In genomic region chr12:41221893-41222292, GRCm38 (mm10) we compare ENCODE assay signal across 12 mouse cellular contexts.
DNase-seq lines count a peak whose midpoint lies in the region; ATAC-seq lines count a peak whose summit lies in the region.
"Had no signal": no experiment of that assay in that cellular context is flagged by ENCODE, and none has a peak within 500 bp of the region (broad histone marks: within the 10 kb centered on the region; RNA-seq: fewer than 3 reads in every experiment).

No protein-coding gene starts in this region.

- no peak for ATAC-seq in kidney, embryonic 14.5 days (ENCODE audit: low FRiP score, low TSS enrichment)
- ATAC-seq in erythroid progenitor cell, adult 5-6 weeks (replicated peaks; ENCODE audit: low FRiP score, poor library complexity, severe bottlenecking) = no peak

- WGBS in kidney, embryonic 14.5 days = 75% methylated on average over 3 of the region's 3 CpGs

- no peak overlapping the region for H3K9ac ChIP-seq in kidney, embryonic 14.5 days (ENCODE audit: low read depth, low read length)
- H3K9ac ChIP-seq: liver, embryonic 15.5 days; stomach, embryonic 15.5 days had no signal

- no peaks in the 10 kb centered on the region for H3K36me3 ChIP-seq in kidney, embryonic 14.5 days (ENCODE audit: control insufficient read depth, insufficient read depth, low read length)
- H3K36me3 ChIP-seq: liver, embryonic 15.5 days; midbrain, embryonic 10.5 days; stomach, embryonic 15.5 days had no signal

- H3K9me3 ChIP-seq in kidney, embryonic 14.5 days (ENCODE audit: control insufficient read depth, low read length) = no peaks in the 10 kb centered on the region
- H3K9me3 ChIP-seq: liver, embryonic 15.5 days; midbrain, embryonic 10.5 days; stomach, embryonic 15.5 days had no signal

- peak; percentile 13 for DNase-seq in kidney, postnatal 10 days
- peak; percentile 5 for DNase-seq in urinary bladder, postnatal 14 days (ENCODE audit: low spot score)
- DNase-seq in urinary bladder, adult 18-20 months (ENCODE audit: low spot score in 2 of 2) = no peak
- peak; percentile 37 for DNase-seq in adipocyte (ENCODE audit: low spot score)
- DNase-seq in neural tube, embryonic 10.5 days (ENCODE audit: extremely low spot score, low spot score) = no peak
- DNase-seq: heart, postnatal 14 days; right cerebral cortex, postnatal 4 days had no signal

- H3K27me3 ChIP-seq in kidney, embryonic 14.5 days (ENCODE audit: control insufficient read depth, insufficient read depth, low read length) = no peaks in the 10 kb centered on the region
- H3K27me3 ChIP-seq: liver, embryonic 15.5 days; stomach, embryonic 15.5 days had no signal

- no peaks in the 10 kb centered on the region for H3K4me1 ChIP-seq in kidney, embryonic 14.5 days (ENCODE audit: control insufficient read depth, insufficient read depth, low read length)
- H3K4me1 ChIP-seq: liver, embryonic 15.5 days; midbrain, embryonic 10.5 days; stomach, embryonic 15.5 days had no signal

- H3K4me3 ChIP-seq in kidney, embryonic 14.5 days (ENCODE audit: low read length) = no peak overlapping the region
- H3K4me3 ChIP-seq: liver, embryonic 15.5 days; midbrain, embryonic 10.5 days; stomach, embryonic 15.5 days had no signal

- no peak overlapping the region for H3K27ac ChIP-seq in kidney, embryonic 14.5 days (ENCODE audit: low read depth, low read length)
- H3K27ac ChIP-seq: liver, embryonic 15.5 days; midbrain, embryonic 10.5 days; stomach, embryonic 15.5 days had no signal

- no peak overlapping the region for H3K4me2 ChIP-seq in kidney, embryonic 14.5 days (replicated peaks; ENCODE audit: low read depth, low read length)
- H3K4me2 ChIP-seq: liver, embryonic 15.5 days; stomach, embryonic 15.5 days had no signal

Comparison
In these comparisons a context has a peak if more than half of its experiments do, and no peak if none do; other contexts are left out.
1. DNase-seq: peak in kidney, postnatal 10 days (single experiment), urinary bladder, postnatal 14 days (single experiment) and adipocyte (single experiment); none in urinary bladder, adult 18-20 months (0 of 2) and neural tube, embryonic 10.5 days (single experiment).